Mouse (Mus musculus): ENCODE results near the gene Hist1h4a.

Hist1h4a gene

DNA sequence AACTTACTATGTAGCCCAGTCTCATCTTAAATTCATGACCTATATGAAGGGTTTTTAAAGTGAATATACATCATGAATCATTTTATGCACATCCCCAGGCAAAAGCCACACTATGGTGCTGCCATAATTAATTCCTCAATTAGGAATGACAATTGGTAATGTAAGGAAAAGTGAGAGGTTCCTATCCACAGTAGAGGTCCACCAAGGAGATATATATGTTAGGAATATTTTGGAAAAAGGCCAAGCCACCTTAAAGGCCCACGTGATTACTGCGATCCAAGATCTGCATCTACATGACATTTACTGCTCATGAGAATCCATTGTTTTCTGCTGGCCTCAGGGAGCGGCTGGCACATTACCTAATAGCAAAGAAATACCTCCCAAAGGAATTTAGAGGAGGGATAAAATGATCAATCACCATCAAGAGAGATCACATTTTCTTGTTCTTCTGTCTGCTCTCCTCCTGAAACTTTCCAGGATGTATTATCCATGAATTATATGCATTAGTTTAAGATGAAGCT, 1.7 kb downstream of the Hist1h4a start:
- peak; percentile 19 for DNase-seq (ENCODE audit: low read depth)

DNA sequence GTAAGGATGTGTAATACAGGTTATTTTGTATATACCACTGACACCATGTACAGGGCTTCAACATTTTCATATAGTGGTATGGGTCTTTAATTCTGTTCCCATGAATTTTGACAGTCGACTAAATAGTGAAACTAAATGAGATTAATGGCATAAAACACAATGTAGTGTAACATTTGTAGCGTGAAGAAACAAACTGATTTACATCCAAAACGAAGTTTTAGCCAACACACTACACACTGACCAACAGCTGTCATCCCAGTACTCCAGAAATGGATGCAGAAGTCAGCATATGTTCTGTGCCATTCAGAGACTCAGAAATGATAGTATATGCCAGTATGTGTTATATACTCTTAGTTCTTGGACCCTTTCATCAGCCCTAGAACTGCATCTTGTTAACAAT, 3.1 kb downstream of the Hist1h4a start:
- DNase-seq (ENCODE audit: low read depth): peak; percentile 55

DNA sequence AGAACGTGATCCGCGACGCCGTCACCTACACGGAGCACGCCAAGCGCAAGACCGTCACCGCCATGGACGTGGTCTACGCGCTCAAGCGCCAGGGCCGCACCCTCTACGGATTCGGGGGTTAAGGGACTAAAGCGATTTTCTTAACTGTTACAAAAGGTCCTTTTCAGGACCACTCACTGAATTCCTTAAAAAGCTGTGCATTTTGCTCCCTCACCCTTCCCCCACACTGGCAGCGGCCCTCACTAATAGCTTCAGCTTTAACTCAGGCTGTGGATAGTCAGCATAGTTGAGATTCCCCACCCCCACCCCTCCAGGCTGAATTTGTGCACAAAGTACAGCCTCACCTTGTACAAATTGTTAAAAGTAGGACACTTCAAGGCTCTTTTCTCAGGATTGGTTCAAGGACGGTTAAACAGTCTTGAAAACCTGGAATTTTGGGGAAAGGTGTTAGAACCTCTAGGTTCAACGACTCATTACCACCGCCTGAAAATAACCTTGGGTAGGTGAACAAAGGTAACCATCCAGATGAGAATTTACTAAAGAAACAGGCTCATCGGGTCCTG, 3.7 kb downstream of the Hist1h4a start:
- peak; percentile 91 for DNase-seq (ENCODE audit: low read depth)

DNA sequence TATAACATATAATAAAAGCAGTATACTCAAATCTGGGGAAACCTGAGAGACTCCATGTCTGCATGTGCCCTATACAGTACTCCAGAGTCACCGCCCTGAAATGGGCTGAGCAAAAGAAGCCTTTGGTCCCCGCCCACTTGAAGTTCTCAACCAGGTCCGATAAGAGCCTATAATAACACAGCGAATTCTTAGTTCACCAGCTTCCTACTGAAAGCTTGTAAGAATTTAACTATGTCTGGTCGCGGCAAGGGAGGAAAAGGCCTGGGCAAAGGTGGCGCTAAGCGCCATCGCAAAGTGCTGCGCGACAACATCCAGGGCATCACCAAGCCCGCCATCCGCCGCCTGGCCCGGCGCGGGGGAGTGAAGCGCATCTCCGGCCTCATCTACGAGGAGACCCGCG, 4.2 kb downstream of the Hist1h4a start, which contains the start of gene Hist1h4b:
Hist1h4b (plus strand) TSS at position 224 of the 400 bp plus-strand sequence.
- DNase-seq (ENCODE audit: low read depth): peak; percentile 99

DNA sequence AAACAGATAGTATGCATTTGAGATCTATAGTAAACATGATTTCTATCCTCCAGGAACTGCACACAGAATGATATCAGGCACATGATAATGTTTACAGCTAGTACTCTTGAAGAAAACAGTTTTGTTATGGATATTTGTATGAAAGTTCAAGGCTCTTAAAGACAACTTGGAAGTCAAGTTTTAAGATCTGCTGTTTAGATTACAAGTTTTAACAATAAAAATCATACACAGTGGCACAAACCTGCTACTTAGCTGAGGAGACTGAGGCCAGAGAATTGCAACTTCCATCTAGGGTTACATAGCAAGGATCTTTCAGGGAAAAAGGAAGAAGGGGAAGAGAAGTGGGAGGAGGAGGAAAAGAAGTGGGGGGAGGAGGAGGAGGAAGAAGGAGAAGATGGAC, 6.0 kb downstream of the Hist1h4a start:
- DNase-seq (ENCODE audit: low read depth): no peak

DNA sequence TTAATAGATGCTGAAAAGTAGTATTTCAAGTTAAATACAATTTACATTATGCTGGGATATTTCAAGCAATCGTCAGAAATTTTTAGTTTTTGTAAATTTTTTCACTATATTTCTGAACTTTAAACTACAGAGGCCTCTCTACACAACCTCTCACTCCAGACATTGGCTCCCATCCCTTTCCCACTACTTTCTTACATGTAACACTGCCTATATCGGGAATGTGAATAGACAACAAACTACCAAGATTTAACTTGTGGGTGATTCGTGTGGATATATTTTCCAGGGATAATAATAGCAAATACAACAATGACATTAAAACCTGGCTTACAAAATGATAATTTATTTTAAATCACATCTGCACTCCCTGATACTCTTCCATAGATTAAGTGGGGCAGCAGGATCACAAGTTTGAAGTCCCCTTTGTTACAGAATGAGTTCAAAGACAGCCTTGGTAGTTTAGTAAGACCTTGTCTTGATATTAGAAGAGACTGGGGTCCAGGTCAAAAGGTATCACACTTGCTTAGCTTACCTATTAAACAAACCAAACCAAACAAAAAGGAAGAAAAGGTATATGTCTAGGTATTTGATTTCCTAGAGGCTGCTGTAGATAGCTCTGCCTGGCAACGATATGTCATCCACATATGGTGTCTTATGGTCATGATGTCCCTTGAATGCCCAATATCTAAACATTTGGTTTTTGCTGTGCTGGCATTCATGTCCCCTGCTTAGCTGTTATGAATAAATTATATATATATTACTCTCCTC, 7.5 kb downstream of the Hist1h4a start:
- DNase-seq (ENCODE audit: low read depth): peak; percentile 59

DNA sequence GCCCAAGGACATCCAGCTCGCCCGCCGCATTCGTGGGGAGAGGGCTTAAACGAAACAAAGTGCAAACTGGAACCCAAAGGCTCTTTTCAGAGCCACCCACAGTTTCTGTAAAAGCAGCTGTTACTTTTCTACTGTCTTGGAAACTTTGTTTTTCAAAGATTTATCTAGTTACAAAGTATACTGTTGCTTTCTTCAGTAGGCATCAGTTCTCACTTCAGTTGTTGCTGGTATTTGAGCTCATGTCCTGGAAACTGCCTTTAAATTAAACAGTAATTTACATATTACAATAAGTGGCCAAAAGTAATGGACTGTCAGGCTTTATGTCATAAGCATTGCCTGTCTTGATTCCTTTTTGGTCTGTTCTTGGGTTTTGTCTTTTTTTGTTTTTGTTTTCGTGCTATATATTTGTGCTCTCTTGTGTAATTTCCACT, 8.3 kb downstream of the Hist1h4a start:
- DNase-seq (ENCODE audit: low read depth): peak; percentile 79

DNA sequence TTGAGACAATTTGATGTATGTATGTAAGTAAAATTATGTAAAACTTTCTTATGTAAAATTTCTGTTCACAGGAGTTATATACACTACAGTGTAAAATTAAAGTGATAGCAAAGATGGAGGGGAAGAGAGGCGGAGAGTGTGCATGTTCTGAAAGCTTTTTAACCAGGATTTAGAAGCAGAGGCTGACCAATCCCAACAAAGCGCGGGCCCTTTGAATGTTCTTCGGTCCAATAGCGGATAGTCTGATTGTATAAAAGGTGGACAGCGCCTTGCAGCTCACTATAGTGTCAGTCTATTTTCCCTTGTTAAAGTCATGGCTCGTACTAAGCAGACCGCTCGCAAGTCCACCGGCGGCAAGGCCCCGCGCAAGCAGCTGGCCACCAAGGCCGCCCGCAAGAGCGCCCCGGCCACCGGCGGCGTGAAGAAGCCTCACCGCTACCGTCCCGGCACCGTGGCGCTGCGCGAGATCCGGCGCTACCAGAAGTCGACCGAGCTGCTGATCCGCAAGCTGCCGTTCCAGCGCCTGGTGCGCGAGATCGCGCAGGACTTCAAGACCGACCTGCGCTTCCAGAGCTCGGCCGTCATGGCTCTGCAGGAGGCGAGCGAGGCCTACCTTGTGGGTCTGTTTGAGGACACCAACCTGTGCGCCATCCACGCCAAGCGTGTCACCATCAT, 8.8 kb downstream of the Hist1h4a start, which contains the start of gene Hist1h3b:
Hist1h3b (plus strand) TSS at position 201 of the 675 bp plus-strand sequence.
- DNase-seq (ENCODE audit: low read depth): peak; percentile 100

DNA sequence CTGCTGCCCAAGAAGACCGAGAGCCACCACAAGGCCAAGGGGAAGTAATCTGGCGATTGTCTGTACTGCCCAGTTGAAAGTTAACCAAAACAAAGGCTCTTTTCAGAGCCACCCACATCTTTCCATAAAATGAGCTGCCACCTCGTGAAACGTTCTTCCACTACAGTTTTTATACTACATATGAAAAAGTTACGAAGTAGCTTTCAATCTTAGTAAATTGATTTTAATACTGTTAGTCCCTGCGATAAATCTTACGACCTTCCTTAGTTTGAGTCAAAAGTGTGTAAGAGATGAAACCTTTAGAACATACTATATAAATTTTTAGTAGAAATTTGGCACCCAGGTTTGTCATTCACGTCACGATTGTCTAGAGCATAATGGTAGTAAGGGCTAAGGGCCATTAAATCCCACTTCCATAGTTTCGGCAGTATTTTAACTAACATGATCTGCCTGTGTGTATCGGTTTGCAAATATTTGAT, 9.5 kb downstream of the Hist1h4a start:
- DNase-seq (ENCODE audit: low read depth): no peak

DNA sequence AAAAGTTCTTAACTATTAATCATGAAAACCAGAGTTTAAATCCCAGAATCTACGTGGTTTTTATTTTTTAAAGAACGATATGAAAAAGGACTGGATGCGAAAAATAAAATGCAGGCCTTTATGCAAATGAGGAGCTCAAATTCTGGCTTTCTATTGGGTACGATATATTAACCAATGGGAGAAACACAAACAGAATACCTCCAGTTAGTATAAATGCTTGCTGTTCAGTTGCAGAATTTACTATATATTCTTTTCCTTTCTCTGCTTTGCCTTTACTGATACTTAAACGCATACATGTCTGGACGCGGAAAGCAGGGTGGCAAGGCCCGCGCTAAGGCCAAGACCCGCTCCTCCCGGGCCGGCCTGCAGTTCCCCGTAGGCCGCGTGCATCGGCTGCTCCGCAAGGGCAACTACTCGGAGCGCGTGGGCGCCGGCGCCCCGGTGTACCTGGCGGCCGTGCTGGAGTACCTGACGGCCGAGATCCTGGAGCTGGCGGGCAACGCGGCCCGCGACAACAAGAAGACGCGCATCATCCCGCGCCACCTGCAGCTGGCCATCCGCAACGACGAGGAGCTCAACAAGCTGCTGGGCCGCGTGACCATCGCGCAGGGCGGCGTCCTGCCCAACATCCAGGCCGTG, 10.1 kb downstream of the Hist1h4a start, which contains the start of gene Hist1h2ab:
Hist1h2ab (plus strand) TSS at position 288 of the 639 bp plus-strand sequence.
- peak; percentile 97 for DNase-seq (ENCODE audit: low read depth)

DNA sequence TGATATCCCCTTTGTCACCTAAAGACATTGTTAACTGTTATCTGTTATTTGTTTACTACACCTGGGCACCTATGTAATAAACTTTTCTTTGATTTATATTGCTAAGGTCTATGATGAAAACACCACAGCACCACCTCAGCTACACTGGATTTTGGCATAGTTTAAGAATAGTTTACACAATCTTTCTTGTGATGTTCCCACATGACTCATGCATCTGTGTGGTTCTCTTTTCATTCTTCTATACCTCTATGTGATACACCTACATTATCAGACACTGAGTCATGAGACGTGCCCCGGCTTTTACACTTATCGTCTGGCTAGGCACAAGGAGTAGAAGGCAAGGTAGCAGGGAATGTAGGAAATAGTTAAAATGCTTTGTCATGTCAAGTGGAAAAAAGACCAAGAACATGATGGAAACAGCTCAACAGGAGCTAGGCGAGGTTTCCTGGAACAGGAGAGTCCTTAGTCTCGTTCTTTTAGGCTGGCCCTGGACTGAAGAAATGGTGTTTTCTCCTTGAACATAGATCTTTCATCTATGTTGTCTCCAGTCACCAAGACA, 11.4 kb downstream of the Hist1h4a start:
- peak; percentile 44 for DNase-seq (ENCODE audit: low read depth)

DNA sequence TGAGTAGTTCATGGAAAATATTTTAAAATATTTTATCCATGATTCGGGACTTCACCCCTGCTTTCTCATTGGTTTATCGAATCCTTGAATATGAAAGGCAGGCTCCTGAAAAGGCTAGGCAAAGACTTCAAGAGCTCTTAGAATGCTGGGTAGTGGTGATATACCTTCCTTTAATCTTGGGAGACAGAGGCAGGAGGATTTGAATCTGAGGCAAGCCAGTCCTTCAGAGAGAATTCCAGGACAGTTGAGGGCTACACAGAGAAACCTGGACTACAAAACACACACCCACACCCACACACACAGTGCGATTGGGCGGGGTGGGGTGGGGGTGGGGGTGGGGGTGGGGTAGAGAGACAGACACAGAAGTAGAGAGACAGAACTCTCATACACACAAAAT, 13.1 kb downstream of the Hist1h4a start:
- peak; percentile 67 for DNase-seq (ENCODE audit: low read depth)

DNA sequence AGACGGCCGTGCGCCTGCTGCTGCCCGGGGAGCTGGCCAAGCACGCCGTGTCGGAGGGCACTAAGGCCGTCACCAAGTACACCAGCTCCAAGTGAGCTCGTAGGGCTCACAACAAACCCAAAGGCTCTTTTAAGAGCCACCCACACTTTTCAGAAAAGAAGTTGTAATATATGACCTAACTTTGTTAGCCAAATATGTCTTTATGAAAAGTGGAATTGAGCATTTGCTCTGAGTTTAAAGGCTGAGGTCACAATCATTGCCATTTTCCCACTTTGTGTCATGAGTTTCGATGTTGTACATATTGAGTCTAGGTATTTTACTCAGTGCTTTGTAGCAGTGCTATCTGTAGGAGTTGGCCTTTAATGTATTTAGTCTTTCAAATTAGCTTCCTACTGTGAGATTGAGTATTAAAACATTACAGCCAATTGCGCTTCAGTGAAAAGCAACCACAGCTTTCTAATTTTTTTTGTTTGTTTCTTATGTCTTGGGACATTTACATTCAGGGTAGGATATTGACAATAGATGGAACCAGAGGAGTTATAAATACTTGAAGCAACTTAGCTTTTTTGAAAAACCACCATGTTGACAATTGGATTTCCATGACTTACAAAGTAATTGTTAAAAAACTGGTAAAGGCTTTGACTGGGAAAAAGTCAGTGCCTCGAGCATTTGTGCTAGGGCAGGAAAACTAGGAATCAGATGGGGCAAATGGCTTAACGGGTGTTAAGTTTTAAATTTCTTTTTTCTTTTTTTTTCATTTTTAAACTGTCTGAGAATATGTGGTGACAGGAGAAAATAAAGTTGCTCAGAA, 13.7 kb downstream of the Hist1h4a start:
- peak; percentile 89 for DNase-seq (ENCODE audit: low read depth)

DNA sequence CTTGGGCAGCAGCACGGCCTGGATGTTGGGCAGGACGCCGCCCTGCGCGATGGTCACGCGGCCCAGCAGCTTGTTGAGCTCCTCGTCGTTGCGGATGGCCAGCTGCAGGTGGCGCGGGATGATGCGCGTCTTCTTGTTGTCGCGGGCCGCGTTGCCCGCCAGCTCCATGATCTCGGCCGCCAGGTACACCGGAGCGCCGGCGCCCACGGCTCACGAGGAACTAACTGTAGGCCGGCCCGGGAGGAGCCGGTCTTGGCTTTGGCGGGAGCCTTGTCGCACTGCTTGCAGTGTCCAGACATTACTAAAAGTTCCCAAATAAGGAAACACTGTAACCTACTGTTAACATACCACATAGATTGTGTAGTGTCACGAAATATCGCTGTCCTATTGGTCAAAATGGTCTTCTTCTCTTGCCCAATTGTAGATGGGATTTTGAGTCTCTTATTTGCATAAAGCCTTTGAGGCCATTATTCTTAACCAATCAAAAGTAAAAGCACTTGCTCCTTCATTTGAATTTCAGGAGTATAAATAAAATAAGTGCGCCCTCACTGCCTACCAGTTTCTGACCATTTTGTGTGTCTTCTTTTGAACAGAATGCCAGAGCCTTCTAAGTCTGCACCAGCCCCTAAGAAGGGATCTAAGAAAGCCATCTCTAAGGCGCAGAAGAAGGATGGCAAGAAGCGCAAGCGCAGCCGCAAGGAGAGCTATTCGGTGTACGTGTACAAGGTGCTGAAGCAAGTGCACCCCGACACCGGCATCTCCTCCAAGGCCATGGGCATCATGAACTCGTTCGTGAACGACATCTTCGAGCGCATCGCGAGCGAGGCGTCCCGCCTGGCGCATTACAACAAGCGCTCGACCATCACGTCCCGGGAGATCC, 14.6 kb downstream of the Hist1h4a start, which contains the start of gene Hist1h2bb:
Hist1h2bb (plus strand) TSS at position 534 of the 880 bp plus-strand sequence.
- DNase-seq (ENCODE audit: low read depth): peak; percentile 100

DNA sequence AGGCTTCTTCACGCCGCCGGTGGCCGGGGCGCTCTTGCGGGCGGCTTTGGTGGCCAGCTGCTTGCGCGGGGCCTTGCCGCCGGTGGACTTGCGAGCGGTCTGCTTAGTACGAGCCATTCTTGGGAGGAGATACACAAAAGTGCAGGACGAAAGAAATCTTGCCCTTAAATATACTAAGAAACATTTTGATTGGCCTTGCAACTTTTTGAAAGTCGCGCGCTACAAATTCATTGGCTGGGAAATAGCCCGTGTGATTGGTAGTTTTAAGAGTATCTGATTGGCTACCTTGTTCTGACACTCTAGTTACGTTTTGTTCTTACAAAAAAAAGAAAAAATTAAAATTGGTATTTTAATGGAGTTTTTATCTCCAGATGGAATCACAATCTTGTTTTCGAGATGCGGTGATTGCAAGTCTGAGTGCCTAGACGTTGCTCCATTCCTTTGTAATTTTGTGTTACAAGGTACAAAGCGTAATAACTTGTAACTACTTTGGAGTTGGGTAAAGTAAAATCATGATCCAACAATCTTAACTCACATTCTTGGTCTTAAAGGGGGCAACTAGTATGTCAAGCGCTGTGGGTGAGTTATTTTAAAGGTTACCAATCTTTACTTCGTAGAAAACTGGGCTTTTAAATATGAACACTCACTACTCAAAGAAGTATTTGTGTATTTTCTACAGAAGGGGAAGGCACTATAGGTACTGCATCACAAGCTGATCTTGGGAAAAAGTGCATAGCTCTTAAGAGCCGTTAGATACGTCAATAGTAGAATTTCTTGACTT, 15.5 kb downstream of the Hist1h4a start, which contains the start of gene Hist1h3c:
Hist1h3c (minus strand) TSS at position 222 of the 781 bp plus-strand sequence.
- DNase-seq (ENCODE audit: low read depth): peak; percentile 99

DNA sequence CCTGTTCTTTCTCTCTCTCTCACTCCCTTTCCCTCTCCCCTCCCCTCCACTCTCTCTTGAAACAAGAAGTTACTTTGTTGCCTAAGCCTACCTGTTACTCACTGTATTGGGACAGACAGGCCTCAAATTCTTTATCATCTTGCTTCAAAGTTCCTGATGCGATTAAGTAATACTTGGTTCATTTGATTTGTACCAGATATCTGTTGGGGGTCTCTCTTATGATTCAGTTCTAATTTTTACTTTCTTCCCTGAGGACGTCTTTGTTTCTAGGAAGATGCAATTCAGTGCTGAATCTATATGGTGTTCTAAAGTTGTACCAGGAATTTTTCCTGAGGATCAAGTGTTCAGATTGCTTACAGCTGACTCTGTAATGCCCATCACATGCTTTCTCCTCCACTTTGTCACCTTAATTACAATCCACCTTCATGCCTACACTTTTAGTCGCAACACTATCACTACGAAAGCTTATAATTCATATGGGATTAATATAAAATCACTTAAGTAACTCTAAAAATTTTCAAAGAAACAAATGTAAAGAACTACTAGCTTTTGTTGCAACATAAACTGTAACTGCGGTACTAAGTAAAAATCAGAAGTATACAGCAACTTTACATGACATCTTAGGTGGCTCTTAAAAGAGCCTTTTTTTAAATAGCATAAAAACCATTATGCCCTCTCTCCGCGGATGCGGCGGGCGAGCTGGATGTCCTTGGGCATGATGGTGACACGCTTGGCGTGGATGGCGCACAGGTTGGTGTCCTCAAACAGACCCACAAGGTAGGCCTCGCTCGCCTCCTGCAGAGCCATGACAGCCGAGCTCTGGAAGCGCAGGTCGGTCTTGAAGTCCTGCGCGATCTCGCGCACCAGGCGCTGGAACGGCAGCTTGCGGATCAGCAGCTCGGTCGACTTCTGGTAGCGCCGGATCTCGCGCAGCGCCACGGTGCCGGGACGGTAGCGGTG, 16.3 kb downstream of the Hist1h4a start:
- DNase-seq (ENCODE audit: low read depth): peak; percentile 89

DNA sequence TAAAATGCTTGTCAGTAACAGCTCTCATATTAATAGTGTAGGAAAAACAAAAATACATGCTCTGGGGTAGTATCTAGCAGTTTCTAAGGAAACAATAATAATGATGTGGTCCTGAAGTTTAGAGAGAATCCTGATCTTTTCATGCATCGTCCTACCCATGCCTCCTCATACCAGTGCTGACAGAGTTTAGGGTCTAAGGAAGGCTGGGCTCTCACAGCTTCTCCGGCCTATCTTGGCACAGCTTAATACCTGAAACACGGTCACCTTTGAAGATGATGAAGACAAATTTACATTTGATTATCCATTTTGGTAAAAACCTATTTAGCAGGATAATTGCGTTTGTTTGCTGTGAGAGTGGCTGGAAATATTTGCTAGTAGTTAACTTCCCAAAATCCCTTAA, 17.1 kb downstream of the Hist1h4a start:
- DNase-seq (ENCODE audit: low read depth): peak; percentile 69

Measured in 416B (cell line).